Mouse (Mus musculus) midbrain, embryonic 11.5 days (tissue): ENCODE measurements around the gene Gpr88. TPM values are rescaled to one million over a fixed set of nuclear protein-coding genes. Genes with fewer than 3 reads are reported as not detected.
"Not testable (repeated sequence)": the region's sequence is repeated elsewhere in the genome, so short reads cannot be mapped to it uniquely, and the experiment has no call there.

Experiments
- ATAC-seq: fragments of 200-750 bp; cut with Nextera tagmentation; 2 replicates; pipeline ENCODE4 v1.8.0; 2017; ENCODE audit warnings: moderate TSS enrichment, moderate library complexity; ENCODE audit not compliant: low FRiP score
- DNase-seq: peaks from one replicate; pipeline ENCODE4 v3.0.0; 2015; ENCODE audit warnings: low spot score; ENCODE audit errors: missing footprints
- H3K27ac ChIP-seq: fragments of 300-500 bp; sonication (generic); 2 replicates; pipeline ENCODE4 v1.5.1; 2014; ENCODE audit warnings: low read depth, low read length
- H3K27me3 ChIP-seq: fragments of 300-500 bp; sonication (generic); 2 replicates; pipeline ENCODE4 v1.6.1; 2014; ENCODE audit warnings: mild to moderate bottlenecking, low read length, moderate library complexity, mixed read lengths; ENCODE audit not compliant: control insufficient read depth, insufficient read depth
- H3K36me3 ChIP-seq: fragments of 300-500 bp; sonication (generic); 2 replicates; pipeline ENCODE4 v1.6.1; 2014; ENCODE audit warnings: mild to moderate bottlenecking, low read length, moderate library complexity, mixed read lengths; ENCODE audit not compliant: control insufficient read depth, insufficient read depth
- H3K4me1 ChIP-seq: fragments of 300-500 bp; sonication (generic); 2 replicates; pipeline ENCODE4 v1.6.1; 2014; ENCODE audit warnings: low read length; ENCODE audit not compliant: control insufficient read depth, insufficient read depth
- H3K4me2 ChIP-seq: fragments of 300-500 bp; sonication (generic); 2 replicates; pipeline ENCODE4 v1.6.1; 2014; ENCODE audit warnings: mild to moderate bottlenecking, moderate library complexity
- H3K4me3 ChIP-seq: fragments of 300-500 bp; sonication (generic); 2 replicates; pipeline ENCODE4 v1.5.1; 2014; ENCODE audit warnings: low read depth, low read length
- H3K9ac ChIP-seq: fragments of 300-500 bp; sonication (generic); 2 replicates; pipeline ENCODE4 v1.6.1; 2014; ENCODE audit warnings: low read length
- H3K9me3 ChIP-seq: fragments of 300-500 bp; sonication (generic); 2 replicates; pipeline ENCODE4 v1.6.1; 2016; ENCODE audit warnings: low read length; ENCODE audit not compliant: control insufficient read depth
- WGBS: fragments of 180-500 bp; shearing (Covaris S2); extraction: QIAGEN DNeasy Blood & Tissue Kit; methylation state at CpG from one replicate; pipeline ENCODE4 v1.1.7; 2014; 5-methylcytosine and 5-hydroxymethylcytosine counted together
- polyA plus RNA-seq: library from polyadenylated mRNA; unstranded; fragments of >200 nt; fragmentation: Nextera tagmentation; extraction: Ambion mirVana; gene quantifications from 2 replicates; pipeline ENCODE4 v1.2.1, GENCODE M21; 2014

Gpr88 gene
- polyA plus RNA-seq, 1 experiment from 2014 or later: 0.05 TPM

DNA sequence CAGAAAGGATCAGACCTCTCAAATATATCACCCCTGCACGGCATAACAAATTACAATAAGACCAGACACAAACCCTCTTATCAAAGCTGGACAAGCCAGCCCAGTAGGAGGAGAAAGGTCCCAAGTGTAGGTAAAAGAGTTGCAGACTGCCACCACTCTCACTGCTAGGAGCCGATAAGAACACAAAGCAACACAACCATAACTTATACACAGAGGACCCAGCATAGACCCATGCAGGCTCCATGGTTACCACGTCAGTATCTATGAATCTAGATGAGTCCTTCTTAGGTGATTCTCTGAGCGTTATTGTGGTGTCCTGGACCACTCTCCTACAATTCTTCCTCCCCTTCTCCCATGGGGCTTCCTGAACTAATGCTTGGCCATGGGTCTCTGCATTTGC, 24.0 kb downstream of the Gpr88 start:
- Histone ChIP-seq H3K4me1 (peaks cover 4% of the 10 kb centered on the region), H3K36me3 (no peaks in the 10 kb centered on the region), H3K27ac (no peak overlapping the region), H3K9me3 (no peaks in the 10 kb centered on the region), H3K9ac (no peak overlapping the region), H3K27me3 (no peaks in the 10 kb centered on the region), H3K4me3 (no peak overlapping the region), H3K4me2 (no peak overlapping the region)
- ATAC-seq (no peak), DNase-seq (no peak)
- 82% methylated on average over 4 of the region's 4 CpGs for WGBS

DNA sequence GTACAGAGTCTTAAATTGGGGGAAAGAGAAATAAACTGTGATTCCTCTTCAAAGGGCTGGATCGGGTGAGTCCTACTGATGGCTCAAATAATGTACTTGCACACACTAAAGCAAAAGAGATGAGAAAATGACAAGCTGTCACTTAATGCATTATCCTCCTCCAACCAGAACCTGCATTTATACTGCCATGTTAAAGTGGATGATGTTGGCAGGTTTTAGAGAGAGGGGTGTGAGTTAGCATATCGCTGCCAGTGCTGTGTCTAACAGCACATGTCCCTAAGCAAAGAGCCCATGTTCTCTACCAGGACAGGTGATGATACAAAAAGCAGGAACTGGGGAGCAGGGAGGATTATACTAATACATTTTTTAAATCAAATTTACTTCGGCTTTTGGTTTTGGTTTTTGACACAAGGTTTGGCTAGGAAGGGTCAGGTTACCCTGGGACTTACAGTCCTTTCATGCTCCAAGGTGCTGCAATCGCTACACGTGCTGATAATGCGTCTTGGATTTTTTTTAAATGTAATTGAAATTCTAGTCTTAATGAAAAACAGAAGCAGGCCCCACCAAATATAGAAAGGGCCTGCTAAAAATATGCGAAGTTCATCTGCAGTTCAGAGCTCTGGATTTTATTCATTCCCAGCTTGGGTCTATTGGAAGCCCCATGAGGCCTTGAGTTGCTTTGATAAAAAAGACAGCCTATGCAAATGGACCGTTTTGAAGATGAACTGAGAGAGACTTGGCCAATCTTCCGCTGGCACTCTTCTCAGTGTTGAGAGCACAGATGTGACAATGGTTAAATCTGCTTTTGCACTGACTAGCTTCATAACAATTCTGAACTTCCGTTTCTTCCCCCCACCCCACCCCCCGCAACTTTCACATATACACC, 24.7 kb downstream of the Gpr88 start:
- Histone ChIP-seq H3K27me3 (no peaks in the 10 kb centered on the region), H3K9me3 (no peaks in the 10 kb centered on the region), H3K4me3 (no peak overlapping the region), H3K36me3 (no peaks in the 10 kb centered on the region), H3K27ac (no peak overlapping the region), H3K4me1 (peaks cover 4% of the 10 kb centered on the region), H3K9ac (no peak overlapping the region), H3K4me2 (no peak overlapping the region)
- WGBS: 58% methylated on average over 11 of the region's 11 CpGs
- DNase-seq (no peak), ATAC-seq (peak; percentile 30; the same call in 1 of the 2 replicates)

- no peak overlapping the region for H3K9ac ChIP-seq
- no peaks in the 10 kb centered on the region for H3K36me3 ChIP-seq
- H3K4me2 ChIP-seq: no peak overlapping the region
- no peak for ATAC-seq
- H3K27me3 ChIP-seq: no peaks in the 10 kb centered on the region
- no peak overlapping the region for H3K4me3 ChIP-seq
- no peaks in the 10 kb centered on the region for H3K9me3 ChIP-seq
- WGBS: 83% methylated on average over 5 of the region's 5 CpGs
- peaks cover 4% of the 10 kb centered on the region for H3K4me1 ChIP-seq
- no peak overlapping the region for H3K27ac ChIP-seq
- no peak for DNase-seq
Observed at GRCm38 (mm10) chr3:116227383-116227782, 25.9 kb downstream of the Gpr88 start.

GRCm38 (mm10) chr3:116226915-116227314, 26.4 kb downstream of the Gpr88 start:
- H3K4me3 ChIP-seq: no peak overlapping the region
- WGBS: 85% methylated on average over 6 of the region's 6 CpGs
- no peaks in the 10 kb centered on the region for H3K9me3 ChIP-seq
- peaks cover 4% of the 10 kb centered on the region for H3K4me1 ChIP-seq
- ATAC-seq (no peak), DNase-seq (no peak)
- no peak overlapping the region for H3K4me2 ChIP-seq
- no peaks in the 10 kb centered on the region for H3K27me3 ChIP-seq
- H3K36me3 ChIP-seq: no peaks in the 10 kb centered on the region
- H3K27ac ChIP-seq: no peak overlapping the region
- H3K9ac ChIP-seq: no peak overlapping the region

- peak; percentile 89 for DNase-seq
- Histone ChIP-seq H3K4me1 (no peaks in the 10 kb centered on the region), H3K27ac (no peak overlapping the region), H3K4me2 (peak overlapping the region; percentile 23), H3K9me3 (no peaks in the 10 kb centered on the region), H3K9ac (no peak overlapping the region), H3K4me3 (peak overlapping the region; percentile 3; the same call in 1 of the 2 replicates), H3K36me3 (no peaks in the 10 kb centered on the region), H3K27me3 (no peaks in the 10 kb centered on the region)
- ATAC-seq: peak; percentile 87
- WGBS: 22% methylated on average over 17 of the region's 17 CpGs
Observed at GRCm38 (mm10) chr3:116222511-116223243, 30.6 kb downstream of the Gpr88 start.

DNA sequence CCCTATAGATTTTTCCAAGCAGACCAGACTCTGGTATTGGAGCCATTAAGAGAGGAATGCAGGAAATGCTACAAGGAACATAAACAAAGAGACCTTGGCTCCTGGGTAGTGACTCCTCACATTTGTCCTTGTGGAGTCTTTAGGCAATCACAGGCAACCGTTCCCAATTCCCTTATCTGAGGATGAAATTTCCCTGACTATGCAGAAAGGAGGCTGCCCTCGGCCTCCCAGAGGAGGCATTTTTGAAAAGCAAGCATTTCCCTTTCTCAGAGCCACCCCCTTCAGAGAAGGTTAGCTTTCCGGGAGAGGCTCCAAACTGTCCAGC, 31.7 kb downstream of the Gpr88 start:
- Histone ChIP-seq H3K9me3 (no peaks in the 10 kb centered on the region), H3K4me1 (no peaks in the 10 kb centered on the region), H3K4me2 (no peak overlapping the region), H3K9ac (no peak overlapping the region), H3K4me3 (no peak overlapping the region), H3K27me3 (no peaks in the 10 kb centered on the region), H3K36me3 (no peaks in the 10 kb centered on the region), H3K27ac (no peak overlapping the region)
- no peak for ATAC-seq
- no peak for DNase-seq
- 33% methylated on average over 3 of the region's 3 CpGs for WGBS

GRCm38 (mm10) chr3:116220980-116221685, 32.2 kb downstream of the Gpr88 start:
- ATAC-seq: no peak
- no peak overlapping the region for H3K9ac ChIP-seq
- no peak overlapping the region for H3K27ac ChIP-seq
- DNase-seq: no peak
- H3K4me2 ChIP-seq: no peak overlapping the region
- H3K36me3 ChIP-seq: no peaks in the 10 kb centered on the region
- no peaks in the 10 kb centered on the region for H3K4me1 ChIP-seq
- 85% methylated on average over 6 of the region's 6 CpGs for WGBS
- H3K27me3 ChIP-seq: no peaks in the 10 kb centered on the region
- H3K9me3 ChIP-seq: no peaks in the 10 kb centered on the region
- no peak overlapping the region for H3K4me3 ChIP-seq

GRCm38 (mm10) chr3:116217398-116217797, 35.9 kb downstream of the Gpr88 start:
- H3K4me2 ChIP-seq, H3K27me3 ChIP-seq, H3K9ac ChIP-seq, ATAC-seq, H3K27ac ChIP-seq, H3K4me3 ChIP-seq, H3K4me1 ChIP-seq, H3K36me3 ChIP-seq, DNase-seq, H3K9me3 ChIP-seq: not testable (repeated sequence)
- 55% methylated on average over 6 of the region's 6 CpGs for WGBS

DNA sequence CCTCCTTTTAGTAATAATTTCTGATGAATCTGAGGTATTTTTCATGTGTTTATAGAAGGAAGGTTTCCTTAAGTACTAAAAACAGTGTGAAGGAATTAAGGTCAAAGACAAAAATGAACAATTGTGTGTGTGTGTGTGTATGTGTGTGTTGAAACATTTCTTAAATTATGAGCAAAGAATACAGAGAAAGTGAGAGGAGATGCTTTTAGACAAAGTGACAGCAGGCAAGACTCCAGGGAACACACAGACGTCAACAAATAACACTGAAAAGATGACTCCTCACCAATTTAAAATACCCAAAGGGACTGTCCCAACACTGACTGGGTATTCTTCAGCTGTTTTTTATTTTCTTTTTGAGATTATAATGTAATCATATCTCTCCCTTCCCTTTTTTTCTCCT, 37.0 kb downstream of the Gpr88 start:
- no peak overlapping the region for H3K27ac ChIP-seq
- H3K27me3 ChIP-seq: no peaks in the 10 kb centered on the region
- WGBS: 89% methylated on average over 1 of the region's 1 CpGs
- ATAC-seq: no peak
- H3K9ac ChIP-seq: no peak overlapping the region
- no peaks in the 10 kb centered on the region for H3K4me1 ChIP-seq
- no peaks in the 10 kb centered on the region for H3K36me3 ChIP-seq
- H3K4me3 ChIP-seq: no peak overlapping the region
- H3K9me3 ChIP-seq: no peaks in the 10 kb centered on the region
- no peak overlapping the region for H3K4me2 ChIP-seq
- DNase-seq: no peak
